Mouse (Mus musculus): ENCODE data around the gene Fryl.

GRCm38 (mm10) chr5:73219716-73220115, 36.7 kb downstream of the Fryl start:
- TF ChIP-seq CTCF (IDR thresholded peaks at IDR 0.05; ENCODE audit: low read depth): no peak
- TF ChIP-seq EP300 (optimal IDR thresholded peaks at IDR 0.05): no peak
